Mouse (Mus musculus) forebrain, embryonic 11.5 days (tissue): ENCODE results near the gene Enc1. TPM values are rescaled to one million over a fixed set of nuclear protein-coding genes. Genes with fewer than 3 reads are reported as not detected.

Source experiments
- ATAC-seq: fragments of 200-750 bp; cut with Nextera tagmentation; replicated peaks from 2 replicates; pipeline ENCODE4 v1.8.0; 2017; ENCODE audit warnings: moderate TSS enrichment; ENCODE audit not compliant: low FRiP score
- DNase-seq: peaks from one replicate; pipeline ENCODE4 v3.0.0-alpha.2; 2017; ENCODE audit warnings: low spot score
- H3K27ac ChIP-seq: fragments of 300-500 bp; sonication (generic); 2 replicates; pipeline ENCODE4 v1.5.1; 2014; ENCODE audit warnings: low read depth, low read length
- H3K27me3 ChIP-seq: fragments of 300-500 bp; sonication (generic); 2 replicates; pipeline ENCODE4 v1.6.1; 2014; ENCODE audit warnings: mild to moderate bottlenecking, low read length, mixed read lengths; ENCODE audit not compliant: control insufficient read depth, insufficient read depth
- H3K36me3 ChIP-seq: fragments of 300-500 bp; sonication (generic); 2 replicates; pipeline ENCODE4 v1.6.1; 2014; ENCODE audit warnings: mild to moderate bottlenecking, low read length, moderate library complexity, mixed read lengths; ENCODE audit not compliant: control insufficient read depth, insufficient read depth
- H3K4me1 ChIP-seq: fragments of 300-500 bp; sonication (generic); replicated peaks from 2 replicates; pipeline ENCODE4 v1.6.1; 2014; ENCODE audit warnings: low read length, mixed read lengths; ENCODE audit not compliant: control insufficient read depth, insufficient read depth
- H3K4me2 ChIP-seq: fragments of 300-500 bp; sonication (generic); 2 replicates; pipeline ENCODE4 v1.6.1; 2014; ENCODE audit warnings: low read depth, mild to moderate bottlenecking, low read length, moderate library complexity, mixed read lengths; ENCODE audit not compliant: severe bottlenecking
- H3K4me3 ChIP-seq: fragments of 300-500 bp; sonication (generic); 2 replicates; pipeline ENCODE4 v1.5.1; 2014; ENCODE audit warnings: low read depth, low read length
- H3K9ac ChIP-seq: fragments of 300-500 bp; sonication (generic); 2 replicates; pipeline ENCODE4 v1.6.1; 2014; ENCODE audit warnings: low read length
- H3K9me3 ChIP-seq: fragments of 300-500 bp; sonication (generic); 2 replicates; pipeline ENCODE4 v1.6.1; 2016; ENCODE audit warnings: low read length, mixed read lengths; ENCODE audit not compliant: control insufficient read depth
- WGBS: fragments of 180-500 bp; shearing (Covaris S2); extraction: QIAGEN DNeasy Blood & Tissue Kit; methylation state at CpG from one replicate; pipeline ENCODE4 v1.1.7; 2014; 5-methylcytosine and 5-hydroxymethylcytosine counted together
- polyA plus RNA-seq: library from polyadenylated mRNA; unstranded; fragments of >200 nt; fragmentation: Nextera tagmentation; extraction: Ambion mirVana; gene quantifications from 2 replicates; pipeline ENCODE4 v1.2.1, GENCODE M21; 2014

Gene Enc1
- polyA plus RNA-seq, 1 experiment from 2014 or later = 17.9 TPM

GRCm38 (mm10) chr13:97243962-97244711 is 3.2 kb downstream of the Enc1 start:
- peak overlapping the region; percentile 98 for H3K9ac ChIP-seq
- no peak for ATAC-seq
- DNase-seq = peak; percentile 53
- no peaks in the 10 kb centered on the region for H3K9me3 ChIP-seq
- peaks cover 39% of the 10 kb centered on the region for H3K4me1 ChIP-seq
- H3K4me3 ChIP-seq = peak overlapping the region; percentile 98
- H3K4me2 ChIP-seq = peak overlapping the region; percentile 80
- H3K36me3 ChIP-seq = peaks cover 17% of the 10 kb centered on the region
- WGBS = 31% methylated on average over 15 of the region's 15 CpGs
- H3K27me3 ChIP-seq = no peaks in the 10 kb centered on the region
- H3K27ac ChIP-seq = peak overlapping the region; percentile 62; the same call in 1 of the 2 replicates

GRCm38 (mm10) chr13:97244712-97245105 is 3.8 kb downstream of the Enc1 start:
- H3K9ac ChIP-seq = peak overlapping the region; percentile 98; the same call in 1 of the 2 replicates
- H3K9me3 ChIP-seq = no peaks in the 10 kb centered on the region
- H3K27me3 ChIP-seq = no peaks in the 10 kb centered on the region
- peak; percentile 54 for DNase-seq
- H3K4me3 ChIP-seq = peak overlapping the region; percentile 98
- peaks cover 39% of the 10 kb centered on the region for H3K4me1 ChIP-seq
- no peak for ATAC-seq
- WGBS = 49% methylated on average over 11 of the region's 11 CpGs
- H3K4me2 ChIP-seq = peak overlapping the region; percentile 80
- no peak overlapping the region for H3K27ac ChIP-seq
- H3K36me3 ChIP-seq = peaks cover 17% of the 10 kb centered on the region

GRCm38 (mm10) chr13:97245157-97245556 is 4.3 kb downstream of the Enc1 start:
- Histone ChIP-seq H3K9ac (no peak overlapping the region), H3K36me3 (peaks cover 17% of the 10 kb centered on the region), H3K4me3 (0 out of 2 replicates have a peak overlapping the region, but pooled peaks have one; percentile 98), H3K9me3 (no peaks in the 10 kb centered on the region), H3K27ac (no peak overlapping the region), H3K4me1 (peaks cover 43% of the 10 kb centered on the region), H3K4me2 (no peak overlapping the region; the same call in 1 of the 2 replicates), H3K27me3 (no peaks in the 10 kb centered on the region)
- no peak for ATAC-seq
- peak; percentile 49 for DNase-seq
- WGBS = 92% methylated on average over 12 of the region's 12 CpGs

DNA sequence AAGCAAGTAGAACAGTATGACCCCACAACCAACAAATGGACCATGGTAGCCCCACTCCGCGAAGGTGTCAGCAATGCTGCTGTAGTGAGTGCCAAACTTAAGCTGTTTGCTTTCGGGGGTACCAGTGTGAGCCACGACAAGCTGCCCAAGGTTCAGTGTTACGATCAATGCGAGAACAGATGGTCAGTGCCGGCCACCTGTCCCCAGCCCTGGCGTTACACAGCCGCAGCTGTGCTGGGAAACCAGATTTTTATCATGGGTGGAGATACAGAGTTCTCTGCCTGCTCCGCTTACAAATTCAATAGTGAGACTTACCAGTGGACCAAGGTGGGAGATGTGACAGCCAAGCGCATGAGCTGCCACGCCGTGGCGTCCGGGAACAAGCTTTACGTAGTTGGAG is 5.3 kb downstream of the Enc1 start:
- H3K27me3 ChIP-seq = no peaks in the 10 kb centered on the region
- no peak overlapping the region for H3K4me3 ChIP-seq
- ATAC-seq (no peak), DNase-seq (no peak)
- H3K9me3 ChIP-seq = no peaks in the 10 kb centered on the region
- WGBS = 91% methylated on average over 16 of the region's 16 CpGs
- H3K4me1 ChIP-seq = peaks cover 52% of the 10 kb centered on the region
- no peak overlapping the region for H3K27ac ChIP-seq
- no peak overlapping the region for H3K9ac ChIP-seq
- H3K36me3 ChIP-seq = peaks cover 17% of the 10 kb centered on the region
- no peak overlapping the region for H3K4me2 ChIP-seq

GRCm38 (mm10) chr13:97247754-97248153 is 6.8 kb downstream of the Enc1 start:
- no peak overlapping the region for H3K27ac ChIP-seq
- H3K4me2 ChIP-seq = no peak overlapping the region
- H3K36me3 ChIP-seq = peaks cover 17% of the 10 kb centered on the region

GRCm38 (mm10) chr13:97249051-97249461 is 8.2 kb downstream of the Enc1 start:
- peak overlapping the region; percentile 19; the same call in 1 of the 2 replicates for H3K27ac ChIP-seq
- WGBS = 30% methylated on average over 5 of the region's 5 CpGs
- H3K9ac ChIP-seq = peak overlapping the region; percentile 10; the same call in 1 of the 2 replicates

More at GRCm38 (mm10) chr13:97247754-97248153, 6.8 kb downstream of the Enc1 start:
- Histone ChIP-seq H3K4me3 (no peak overlapping the region), H3K9me3 (no peaks in the 10 kb centered on the region), H3K9ac (no peak overlapping the region), H3K27me3 (no peaks in the 10 kb centered on the region), H3K4me1 (peaks cover 64% of the 10 kb centered on the region)
- DNase-seq (no peak), ATAC-seq (no peak)
- 60% methylated on average over 4 of the region's 4 CpGs for WGBS

GRCm38 (mm10) chr13:97249507-97250078 is 8.7 kb downstream of the Enc1 start:
- 52% methylated on average over 5 of the region's 5 CpGs for WGBS
- peak overlapping the region; percentile 29; the same call in 1 of the 2 replicates for H3K4me2 ChIP-seq
- no peaks in the 10 kb centered on the region for H3K27me3 ChIP-seq
- ATAC-seq = no peak
- peak overlapping the region; percentile 96; the same call in 1 of the 2 replicates for H3K27ac ChIP-seq
- peak; percentile 45 for DNase-seq
- peaks cover 17% of the 10 kb centered on the region for H3K36me3 ChIP-seq
- no peak overlapping the region; the same call in 1 of the 2 replicates for H3K9ac ChIP-seq
- no peaks in the 10 kb centered on the region for H3K9me3 ChIP-seq
- H3K4me3 ChIP-seq = no peak overlapping the region
- H3K4me1 ChIP-seq = peaks cover 76% of the 10 kb centered on the region

More at GRCm38 (mm10) chr13:97249051-97249461, 8.2 kb downstream of the Enc1 start:
- Histone ChIP-seq H3K4me3 (no peak overlapping the region), H3K9me3 (no peaks in the 10 kb centered on the region), H3K36me3 (peaks cover 17% of the 10 kb centered on the region), H3K4me1 (peaks cover 74% of the 10 kb centered on the region), H3K4me2 (peak overlapping the region; percentile 29; the same call in 1 of the 2 replicates), H3K27me3 (no peaks in the 10 kb centered on the region)
- DNase-seq = no peak
- no peak for ATAC-seq

- H3K4me3 ChIP-seq = no peak overlapping the region
- peak overlapping the region; percentile 96; the same call in 1 of the 2 replicates for H3K27ac ChIP-seq
- H3K4me1 ChIP-seq = peaks cover 71% of the 10 kb centered on the region
- WGBS = 54% methylated on average over 5 of the region's 5 CpGs
- no peak overlapping the region; the same call in 1 of the 2 replicates for H3K9ac ChIP-seq
- no peak for ATAC-seq
- no peaks in the 10 kb centered on the region for H3K9me3 ChIP-seq
- H3K4me2 ChIP-seq = 0 out of 2 replicates have a peak overlapping the region, but pooled peaks have one; percentile 15
- no peaks in the 10 kb centered on the region for H3K27me3 ChIP-seq
- H3K36me3 ChIP-seq = peaks cover 15% of the 10 kb centered on the region
- no peak for DNase-seq
These were observed 9.2 kb downstream of the Enc1 start for GRCm38 (mm10) chr13:97250148-97250547.
